Mouse (Mus musculus): ENCODE data around the gene Dvl1.

Dvl1 gene

DNA sequence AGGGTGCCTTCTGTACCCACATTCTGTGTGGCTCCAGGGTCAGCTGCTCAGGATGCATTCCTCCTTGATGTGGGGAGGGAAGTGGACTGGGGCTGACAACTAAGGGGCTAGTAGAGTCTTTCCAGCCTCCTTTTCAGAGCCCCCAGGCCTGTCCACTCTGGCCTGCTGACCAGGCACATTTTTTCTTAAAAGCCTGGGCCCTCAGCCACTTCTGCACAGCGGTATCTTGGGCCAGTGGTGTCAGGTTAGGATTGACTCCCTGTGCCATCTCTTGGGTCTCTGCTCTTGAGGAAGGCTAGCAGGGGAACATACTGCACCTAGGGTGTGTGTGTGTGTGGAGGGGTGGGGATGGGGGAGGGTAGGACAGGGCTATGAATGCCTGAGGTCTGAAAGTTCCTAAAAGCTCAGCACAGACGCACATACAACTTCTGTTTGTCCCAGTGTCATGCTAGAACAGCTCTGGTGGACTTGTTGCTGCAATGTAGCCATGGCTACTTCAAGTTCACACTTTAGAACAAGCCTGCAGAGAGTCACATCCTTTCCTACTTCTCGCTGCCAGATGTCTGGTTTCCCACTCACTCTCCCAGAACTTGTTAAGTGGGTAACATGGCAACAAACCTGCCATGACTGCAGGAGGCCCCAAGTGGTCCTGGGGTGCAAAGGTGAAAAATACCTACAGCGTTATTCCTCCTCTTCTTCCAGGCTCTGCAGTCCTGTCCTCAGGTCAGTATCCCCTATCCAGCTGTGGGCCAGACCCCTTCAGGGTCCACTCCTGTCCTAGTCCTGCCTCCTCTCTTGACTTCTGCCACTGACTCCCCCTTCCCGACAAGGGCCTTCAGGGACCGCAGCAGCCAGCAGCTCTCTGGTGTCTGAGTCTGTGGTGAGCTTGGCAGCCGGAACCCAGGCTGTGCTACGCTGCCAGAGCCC is 6.9 kb upstream of the Dvl1 start:
- DNase-seq: no peak

DNA sequence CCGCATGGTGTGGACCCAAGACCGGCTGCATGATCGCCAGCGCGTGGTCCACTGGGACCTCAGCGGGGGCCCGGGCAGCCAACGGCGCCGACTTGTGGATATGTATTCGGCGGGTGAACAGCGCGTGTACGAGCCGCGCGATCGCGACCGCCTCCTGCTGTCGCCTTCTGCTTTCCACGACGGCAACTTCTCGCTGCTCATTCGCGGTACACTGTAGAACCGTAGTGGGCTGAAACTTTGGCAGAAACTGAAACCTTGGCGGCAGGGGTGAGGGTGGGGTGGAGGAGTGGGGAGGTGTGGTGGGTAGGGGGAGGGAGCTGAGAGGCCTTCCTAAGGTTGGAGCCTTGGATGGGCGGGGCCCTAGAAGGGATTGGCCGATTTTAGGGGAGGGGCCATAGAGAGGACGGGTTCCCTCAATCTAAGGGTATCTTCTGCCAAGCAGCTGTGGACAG is 6.2 kb upstream of the Dvl1 start:
- DNase-seq: no peak

DNA sequence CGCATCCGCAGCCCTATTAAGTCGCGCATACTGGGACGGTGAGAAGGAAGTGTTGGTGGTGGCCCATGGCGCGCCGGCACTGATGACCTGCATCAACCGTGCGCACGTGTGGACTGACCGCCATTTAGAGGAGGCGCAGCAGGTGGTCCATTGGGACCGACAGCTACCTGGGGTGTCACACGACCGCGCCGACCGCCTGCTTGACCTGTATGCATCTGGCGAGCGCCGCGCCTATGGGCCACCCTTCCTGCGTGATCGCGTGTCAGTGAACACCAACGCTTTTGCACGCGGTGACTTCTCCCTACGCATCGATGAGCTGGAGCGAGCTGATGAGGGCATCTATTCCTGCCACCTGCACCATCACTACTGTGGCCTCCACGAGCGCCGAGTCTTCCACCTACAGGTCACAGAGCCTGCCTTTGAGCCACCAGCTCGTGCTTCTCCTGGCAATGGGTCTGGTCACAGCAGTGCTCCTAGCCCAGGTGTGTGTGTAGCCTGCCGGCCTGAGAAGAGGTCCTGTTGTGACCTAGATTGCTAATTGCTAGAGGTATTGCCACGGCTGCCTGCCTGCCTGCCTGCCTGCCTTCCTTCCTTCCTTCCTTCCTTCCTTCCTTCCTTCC is 5.4 kb upstream of the Dvl1 start:
- DNase-seq: no peak

DNA sequence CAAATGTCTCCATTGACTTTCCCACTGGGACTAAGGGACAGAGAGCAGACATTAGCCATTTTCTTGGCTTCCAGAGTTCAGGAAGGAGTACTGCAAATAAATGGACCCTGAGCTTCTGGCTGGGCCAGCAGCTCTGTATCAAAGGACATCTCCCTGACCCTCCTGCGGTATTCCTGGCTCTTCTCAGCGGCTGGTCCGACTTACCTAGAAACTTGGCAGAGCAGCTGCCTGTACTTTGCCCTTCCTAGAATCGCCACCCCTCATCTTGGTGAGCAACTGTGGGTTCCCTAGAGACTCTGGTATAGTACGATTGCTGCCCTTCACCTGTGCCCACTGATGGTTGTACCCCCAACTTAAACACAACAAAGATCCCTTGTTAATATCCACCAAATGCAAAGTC is 4.0 kb upstream of the Dvl1 start:
- DNase-seq: no peak

DNA sequence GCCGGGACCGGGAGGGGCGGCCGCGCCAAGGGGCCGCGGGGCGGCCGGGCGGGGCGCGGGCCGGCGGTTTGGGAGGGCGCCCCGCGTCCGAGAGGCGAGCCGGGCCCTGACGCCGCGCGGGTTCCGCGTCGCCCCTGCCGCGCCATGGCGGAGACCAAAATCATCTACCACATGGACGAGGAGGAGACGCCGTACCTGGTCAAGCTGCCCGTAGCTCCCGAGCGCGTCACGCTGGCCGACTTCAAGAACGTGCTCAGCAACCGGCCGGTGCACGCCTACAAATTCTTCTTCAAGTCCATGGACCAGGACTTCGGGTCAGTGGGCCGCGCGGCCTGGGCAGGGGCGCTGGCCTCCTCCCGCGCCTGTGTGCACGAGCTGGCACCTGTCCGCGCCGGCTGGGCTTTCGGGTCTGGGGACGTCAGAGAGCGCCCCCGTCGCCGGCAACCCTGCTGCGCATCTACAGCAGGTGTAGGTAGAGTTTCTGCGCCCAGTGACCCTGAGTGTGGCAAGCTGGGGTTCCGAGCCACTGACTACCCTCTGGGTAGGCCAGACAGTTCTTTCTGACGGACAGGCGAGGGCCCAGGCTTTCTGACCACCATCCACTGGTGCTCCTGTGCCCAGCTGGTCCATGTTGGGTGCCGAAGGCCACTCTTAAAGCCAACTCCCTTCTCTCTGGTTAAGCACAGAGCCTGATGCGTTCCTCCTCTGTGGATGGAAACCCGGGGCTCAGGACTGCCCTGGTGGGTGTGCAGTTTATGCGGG is 570 bp downstream of the Dvl1 start:
- DNase-seq: no peak

DNA sequence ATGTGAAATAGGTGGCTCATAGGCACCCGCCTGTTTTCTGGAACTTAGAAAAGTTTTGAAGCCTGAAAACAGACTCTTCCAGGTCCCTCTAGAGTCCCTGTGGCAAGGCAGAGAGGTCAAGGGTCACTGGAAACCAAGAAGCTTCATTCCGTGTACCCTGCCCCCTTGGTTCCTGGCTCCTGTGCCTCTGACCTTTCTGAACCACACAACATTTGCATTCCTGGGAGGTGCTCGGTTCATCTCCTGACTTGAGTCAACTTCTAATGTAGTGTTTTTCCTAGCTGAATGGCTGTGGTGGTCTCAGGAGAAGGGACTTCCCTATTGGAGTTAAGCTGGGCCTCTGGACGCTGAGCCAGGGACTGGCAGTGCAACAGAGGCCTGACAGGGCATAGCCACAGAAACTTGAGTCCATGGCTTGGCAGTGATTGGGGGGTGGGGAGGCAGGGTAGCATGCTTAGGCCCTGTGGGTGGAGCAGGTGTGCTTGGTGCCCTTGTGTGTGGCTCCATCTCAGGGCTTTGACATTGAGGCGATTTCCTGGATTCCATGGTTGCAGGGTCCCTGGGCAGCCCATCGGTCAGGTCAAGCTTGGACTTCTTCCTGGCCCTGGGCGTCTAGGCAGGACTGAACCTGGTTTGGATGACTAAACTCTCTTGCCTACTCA is 1.4 kb downstream of the Dvl1 start:
- DNase-seq: no peak

DNA sequence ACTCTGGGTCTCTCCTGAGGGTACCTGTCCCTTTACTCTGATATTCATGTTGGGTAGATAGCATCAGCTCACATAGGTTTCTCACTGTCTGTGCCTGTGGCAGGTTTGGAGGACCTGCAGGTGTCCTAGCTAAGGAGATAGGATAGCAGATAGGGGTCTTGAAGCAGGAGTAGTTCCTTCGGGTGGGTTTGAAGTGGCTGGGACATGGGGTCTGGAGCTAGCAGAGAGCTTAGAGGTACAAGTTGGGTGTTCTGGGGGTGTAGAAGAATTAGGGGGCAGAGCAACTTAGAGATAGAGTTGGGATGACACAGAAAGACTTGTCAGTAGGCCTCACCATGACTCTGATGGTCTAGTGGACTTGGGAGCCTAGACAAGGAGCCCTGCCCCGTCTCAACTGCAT is 2.2 kb downstream of the Dvl1 start:
- no peak for DNase-seq

DNA sequence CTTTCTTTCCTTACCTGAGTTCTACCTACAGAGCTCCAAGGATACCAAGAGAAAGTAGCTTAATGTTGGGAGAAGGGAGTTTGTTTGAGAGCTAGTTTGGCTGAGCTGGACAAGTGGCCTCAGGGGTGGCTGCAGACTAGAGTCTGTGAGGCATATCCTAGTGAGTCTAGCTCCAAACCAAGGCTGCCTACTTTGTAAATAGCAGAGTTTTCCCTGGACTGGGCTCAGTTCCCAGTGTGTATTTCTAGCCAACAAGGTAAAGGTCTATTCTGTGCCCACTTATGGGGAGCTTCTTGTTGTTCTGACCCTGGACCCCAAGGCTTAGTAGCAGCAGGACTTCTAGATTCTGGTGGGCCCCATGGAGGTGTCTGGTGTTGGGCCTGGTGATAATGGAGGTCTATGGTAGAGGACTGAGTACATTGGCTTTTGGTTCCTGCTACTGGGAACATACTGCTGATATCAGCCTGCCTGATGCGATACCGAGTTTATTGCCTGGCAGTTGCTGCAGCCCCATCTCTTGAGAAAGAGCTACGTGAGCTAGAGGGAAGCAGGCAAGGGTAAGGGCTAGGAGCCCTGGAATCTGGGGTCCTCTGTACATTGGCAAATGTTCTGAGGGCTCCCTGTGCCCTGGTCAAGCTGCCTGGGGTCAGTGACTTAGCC is 2.7 kb downstream of the Dvl1 start:
- DNase-seq: no peak

DNA sequence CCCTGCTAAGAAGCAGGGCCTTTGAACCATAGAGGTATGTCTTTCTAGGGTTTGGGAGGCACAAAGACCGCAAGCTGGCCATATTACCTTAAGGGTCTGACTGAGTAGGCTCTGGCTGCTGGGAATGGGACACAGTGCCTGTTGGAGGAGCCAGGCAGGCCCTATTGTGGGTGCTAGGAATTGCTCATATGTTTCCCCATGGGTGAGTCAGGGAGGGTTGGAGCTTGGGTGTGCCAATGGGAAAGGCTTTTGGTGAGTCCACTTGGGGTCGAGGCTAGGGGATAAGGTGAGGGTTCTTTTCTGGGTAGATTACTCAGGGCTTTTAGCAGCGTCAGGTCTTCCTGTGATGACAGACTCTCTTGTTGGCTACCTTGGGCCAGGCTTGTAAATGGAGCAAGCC is 4.2 kb downstream of the Dvl1 start:
- no peak for DNase-seq

DNA sequence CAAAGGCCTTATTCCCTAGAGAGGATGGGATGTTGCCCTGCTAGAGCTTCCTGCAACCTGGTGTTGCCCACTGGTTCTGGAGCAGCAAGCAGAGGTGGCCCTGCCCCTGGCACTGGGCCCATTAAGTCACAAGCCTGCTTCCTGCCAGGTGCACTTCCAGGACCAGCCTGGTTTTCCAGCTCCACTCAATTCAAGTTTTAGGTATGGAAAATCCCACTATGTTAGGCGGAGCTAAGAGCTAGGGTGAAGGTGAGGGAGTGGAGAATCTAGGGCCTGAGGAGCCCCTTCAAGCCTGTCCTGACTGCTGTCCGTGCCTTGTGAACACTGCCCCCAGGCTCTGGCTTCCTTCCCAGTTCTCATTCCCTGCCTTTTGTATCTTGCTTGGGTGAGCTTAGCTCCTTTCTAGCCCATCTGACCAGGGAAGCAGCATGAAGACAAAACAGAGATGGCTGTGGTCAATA is 4.8 kb downstream of the Dvl1 start:
- DNase-seq: no peak

DNA sequence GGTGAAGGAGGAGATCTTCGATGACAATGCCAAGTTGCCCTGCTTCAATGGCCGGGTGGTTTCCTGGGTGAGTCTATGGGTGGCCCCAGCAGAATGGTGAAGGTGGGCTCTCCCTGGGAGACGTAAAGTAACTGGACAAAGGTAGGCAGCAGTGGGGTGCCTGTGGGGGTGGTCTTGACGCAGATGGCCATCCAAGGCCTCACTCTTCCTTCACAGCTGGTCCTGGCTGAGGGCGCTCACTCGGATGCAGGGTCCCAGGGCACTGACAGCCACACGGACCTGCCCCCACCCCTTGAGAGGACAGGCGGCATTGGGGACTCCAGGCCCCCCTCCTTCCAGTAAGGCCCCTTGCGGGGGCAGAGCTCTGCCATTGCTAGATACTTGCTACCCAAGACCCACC is 6.2 kb downstream of the Dvl1 start:
- no peak for DNase-seq

DNA sequence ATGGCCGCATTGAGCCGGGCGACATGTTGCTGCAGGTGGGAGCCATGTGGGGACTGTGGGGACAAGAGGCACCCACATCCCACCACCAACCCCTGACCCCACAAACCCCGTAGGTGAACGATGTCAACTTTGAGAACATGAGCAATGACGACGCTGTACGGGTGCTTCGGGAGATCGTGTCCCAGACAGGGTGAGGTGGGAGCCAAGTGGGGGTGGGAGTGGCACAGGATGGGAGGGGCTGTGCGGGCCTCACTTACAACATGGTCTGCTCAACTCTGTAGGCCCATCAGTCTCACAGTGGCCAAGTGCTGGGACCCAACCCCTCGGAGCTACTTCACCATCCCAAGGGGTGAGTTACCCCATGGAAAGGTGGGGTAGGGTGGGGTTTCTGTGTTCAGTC is 7.8 kb downstream of the Dvl1 start:
- no peak for DNase-seq

DNA sequence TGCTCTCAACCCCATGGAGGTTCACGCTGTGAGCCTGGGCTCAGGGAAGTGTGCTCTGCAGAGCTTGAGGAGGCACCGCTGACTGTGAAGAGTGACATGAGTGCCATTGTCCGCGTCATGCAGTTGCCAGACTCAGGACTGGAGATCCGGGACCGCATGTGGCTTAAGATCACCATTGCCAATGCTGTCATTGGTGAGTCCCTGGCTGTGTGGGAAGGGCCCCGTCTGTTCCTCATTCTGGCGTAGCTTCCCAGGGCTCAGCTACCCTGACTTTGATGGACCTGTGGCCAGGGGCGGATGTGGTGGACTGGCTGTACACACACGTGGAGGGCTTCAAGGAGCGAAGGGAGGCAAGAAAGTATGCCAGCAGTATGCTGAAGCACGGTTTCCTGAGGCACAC is 8.9 kb downstream of the Dvl1 start:
- no peak for DNase-seq

DNA sequence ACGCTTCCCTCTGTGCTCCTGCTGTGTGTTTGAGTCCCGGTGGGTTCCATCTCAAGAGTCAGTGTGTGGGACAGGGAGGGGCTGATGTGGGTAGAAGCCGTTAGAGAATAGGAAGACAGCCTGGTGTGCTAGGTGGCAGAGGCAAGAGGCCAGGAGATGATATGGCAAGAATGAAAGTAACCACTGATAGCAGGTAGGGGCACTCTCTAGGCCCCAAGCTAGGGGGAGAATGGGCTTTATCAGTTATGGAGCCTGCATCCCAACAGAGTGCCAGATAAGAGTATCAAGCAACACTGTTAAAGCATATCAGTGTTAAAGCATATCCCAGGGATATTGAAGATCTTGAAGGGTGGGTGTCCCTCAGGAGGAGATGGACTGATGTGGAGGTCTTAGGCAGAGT is 9.7 kb downstream of the Dvl1 start:
- DNase-seq: no peak

DNA sequence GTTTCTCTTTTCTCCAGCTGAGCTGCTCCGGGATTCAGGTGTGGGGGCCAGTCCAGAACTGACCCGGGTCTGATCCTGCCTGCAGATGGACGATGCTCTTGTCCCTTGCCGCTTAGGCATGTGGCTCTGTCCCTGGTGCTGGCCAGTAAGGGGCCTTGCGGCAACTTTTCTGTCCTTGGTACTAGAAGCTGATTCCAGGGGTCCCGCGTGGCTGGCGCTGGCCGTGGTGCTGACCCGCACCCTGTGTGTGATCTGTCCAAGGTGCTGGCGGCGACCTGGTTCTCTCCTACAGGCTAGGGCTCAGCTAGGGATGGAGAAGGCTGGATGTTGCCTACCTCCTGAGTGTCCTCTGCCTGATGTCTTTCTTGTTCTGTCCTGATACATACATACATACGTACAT is 12.1 kb downstream of the Dvl1 start:
- no peak for DNase-seq

DNA sequence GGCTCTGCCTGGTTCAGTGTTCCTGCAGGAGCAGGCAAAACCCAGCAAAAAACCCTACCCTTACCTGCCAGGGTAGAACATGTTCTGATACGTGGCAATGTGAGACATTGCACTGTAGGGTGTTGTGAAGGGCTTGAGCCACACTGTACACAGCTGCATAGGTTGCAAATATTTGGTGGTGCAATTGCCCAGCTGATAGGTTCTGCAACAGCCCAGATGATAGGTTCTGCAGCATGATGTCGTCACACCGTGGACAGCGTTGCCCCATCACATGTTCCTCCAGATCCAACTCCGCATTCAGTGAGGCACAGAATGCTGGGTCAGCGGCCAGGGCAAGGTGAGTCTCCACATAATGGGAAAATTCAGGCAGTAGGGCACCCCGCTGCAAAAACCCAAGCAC is 14.6 kb downstream of the Dvl1 start:
- no peak for DNase-seq

DNA sequence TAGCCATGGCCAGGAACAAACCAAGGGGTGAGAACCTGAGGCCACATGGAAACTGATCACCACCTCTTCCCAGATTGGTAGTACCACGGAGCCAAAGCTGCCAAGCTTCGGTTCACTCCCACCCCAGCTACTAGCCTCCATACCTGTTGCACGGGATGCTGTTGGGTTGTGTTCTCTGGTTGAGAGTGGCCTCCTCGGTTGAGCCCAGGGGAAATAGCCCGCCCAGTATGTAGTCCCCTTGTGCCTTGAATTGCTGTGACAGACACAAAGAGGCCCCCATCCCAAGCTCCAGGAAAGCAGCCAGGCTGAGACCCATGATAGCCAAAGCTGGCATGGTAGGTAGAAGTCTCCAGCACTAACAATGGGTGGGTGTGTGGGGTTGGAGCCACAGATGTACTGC is 15.8 kb downstream of the Dvl1 start, which contains the start of gene Tas1r3:
Tas1r3 (minus strand) TSS at position 362 of the 400 bp plus-strand sequence.
- no peak for DNase-seq

DNA sequence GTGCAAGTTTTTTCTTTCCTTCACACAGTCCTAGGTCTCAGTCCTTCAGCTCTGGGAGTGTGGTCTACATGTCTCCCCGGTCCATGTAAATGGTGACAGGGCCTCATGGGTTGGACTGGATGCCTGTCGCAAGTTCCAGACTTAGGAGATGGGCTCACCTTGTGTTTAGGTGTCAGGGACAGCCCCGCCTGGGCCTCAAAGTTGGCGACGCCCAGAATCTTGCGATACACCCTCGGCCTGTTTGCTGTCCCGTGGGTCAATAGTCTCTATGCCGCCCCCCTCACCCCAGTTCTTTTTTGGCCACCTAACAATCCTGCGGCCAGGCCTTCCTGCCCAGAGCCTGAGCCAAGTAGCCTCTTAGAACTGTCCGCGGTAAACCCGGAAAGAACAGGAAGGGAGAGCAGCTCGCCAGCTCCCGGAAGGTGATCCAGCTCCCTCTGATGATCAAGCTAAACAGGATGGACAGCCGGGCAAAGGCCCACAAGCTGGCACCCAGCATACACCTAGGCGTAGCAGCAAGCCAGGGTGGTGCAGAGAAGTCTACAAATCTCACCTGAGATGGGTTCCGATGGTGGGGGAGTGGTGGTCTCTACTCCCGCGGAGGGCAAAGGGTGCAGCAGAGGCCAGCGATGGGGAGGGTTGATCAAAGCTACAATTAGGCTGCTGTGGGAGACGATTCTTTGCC is 21.6 kb downstream of the Dvl1 start:
- no peak for DNase-seq

DNA sequence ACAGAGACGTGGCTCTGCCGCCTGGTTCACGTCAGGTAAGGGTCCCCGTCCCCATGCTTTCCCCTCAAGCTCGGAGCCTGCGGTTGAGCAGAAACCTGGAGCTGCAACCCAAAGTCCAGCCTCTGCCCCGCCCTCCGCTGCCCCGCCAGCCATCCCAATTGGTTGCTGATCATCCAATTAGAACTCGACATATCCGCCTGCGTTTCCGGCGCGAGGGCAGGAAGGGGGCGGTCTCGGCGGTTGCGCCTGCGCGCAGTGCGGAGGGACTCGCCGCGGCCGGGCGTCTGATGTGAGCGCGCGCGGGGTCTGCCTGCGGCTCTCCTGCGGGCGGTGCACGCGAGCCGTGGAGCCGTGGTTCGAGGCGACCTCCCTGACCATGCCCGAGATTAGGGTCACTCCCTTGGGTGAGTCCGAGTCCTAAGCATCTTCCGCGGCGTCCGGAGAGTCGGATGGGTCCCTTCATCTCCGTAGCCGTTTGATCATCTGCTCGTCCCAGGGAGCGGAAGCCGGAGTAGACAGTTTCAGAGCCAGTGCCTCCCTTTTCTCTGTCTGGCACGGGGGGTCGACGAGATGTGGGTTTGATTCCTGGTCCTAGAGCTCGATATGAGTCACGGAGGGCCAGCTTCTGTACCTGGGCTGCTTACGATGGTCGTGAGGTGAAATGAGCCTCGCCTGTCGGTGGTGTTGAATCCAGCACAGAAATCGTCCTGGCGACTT is 22.3 kb downstream of the Dvl1 start, which contains the start of the genes Cptp and Ints11:
Cptp (minus strand) TSS at position 124 of the 717 bp plus-strand sequence.
Ints11 (plus strand) TSS at position 230 of the 717 bp plus-strand sequence.
- DNase-seq: peak; percentile 95

DNA sequence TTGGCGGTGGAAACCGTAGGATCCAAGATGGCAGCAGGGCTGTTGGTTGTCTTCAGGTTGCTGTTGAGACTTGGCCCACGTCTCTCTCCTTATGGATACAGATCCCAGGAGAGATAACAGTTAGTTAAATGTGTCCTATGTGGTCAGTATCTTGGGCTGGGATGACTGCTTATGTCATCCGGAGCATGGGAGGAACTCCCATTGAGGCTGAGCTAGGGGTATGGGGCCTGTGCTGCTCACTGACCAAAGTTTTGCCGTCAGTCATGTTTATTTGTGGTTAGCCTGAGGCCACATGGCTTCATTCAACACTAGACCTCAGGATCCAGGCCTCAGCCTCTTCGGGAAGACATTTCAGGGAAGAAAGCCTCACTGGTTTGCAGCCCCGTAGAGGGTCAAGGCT is 24.2 kb downstream of the Dvl1 start:
- DNase-seq: no peak

DNA sequence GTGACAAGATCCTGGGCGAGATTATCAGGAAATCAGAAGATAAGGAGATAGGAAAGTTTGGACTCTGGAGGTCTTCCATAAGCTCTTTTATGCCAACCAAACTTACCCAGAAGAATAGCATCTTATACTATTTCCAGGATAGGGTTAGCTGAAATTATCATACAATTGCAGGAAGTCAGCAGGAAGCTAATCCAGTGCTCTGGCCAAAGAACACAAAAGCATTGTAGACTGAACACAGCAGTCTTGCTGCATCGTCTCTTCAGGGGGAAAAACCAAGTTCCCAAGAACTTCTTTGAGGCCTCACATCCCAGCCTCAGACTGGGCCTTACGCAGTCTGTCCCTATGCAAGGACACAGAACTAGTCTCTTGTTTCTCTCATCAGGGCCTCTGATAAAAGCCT is 36.4 kb downstream of the Dvl1 start:
- DNase-seq: no peak

Data from right cerebral cortex, postnatal 4 days (tissue).